11 mouse cellular contexts compared by ENCODE assay signal in the genomic region with DNA sequence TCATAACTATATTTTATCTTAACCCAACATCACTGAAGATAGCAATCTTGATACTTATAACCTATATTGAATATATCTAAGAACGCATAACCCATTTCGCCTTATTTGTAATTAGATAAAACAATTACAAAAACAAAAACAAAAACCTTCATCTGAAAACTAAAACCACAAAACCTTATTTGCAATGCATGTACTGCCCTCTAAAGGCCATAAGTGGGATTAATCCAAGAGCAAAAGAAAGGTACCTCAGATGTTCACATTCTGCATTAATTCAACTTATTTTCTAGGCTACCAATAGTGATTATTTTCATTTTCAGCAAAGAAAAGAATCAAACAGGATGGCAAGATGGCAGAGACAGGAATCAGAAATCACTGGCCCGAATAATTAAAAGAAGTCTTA.
DNase-seq lines count a peak whose midpoint lies in the region; ATAC-seq and TF ChIP-seq lines count a peak whose summit lies in the region.
"Had no signal": no experiment of that assay in that cellular context is flagged by ENCODE, and none has a peak within 500 bp of the region (broad histone marks: within the 10 kb centered on the region; RNA-seq: fewer than 3 reads in every experiment).

No protein-coding gene starts in this region.

- TF ChIP-seq EP300 in liver, postnatal 0 days (IDR thresholded peaks at IDR 0.05; ENCODE audit: low read depth), result no peak

- H3K27me3 ChIP-seq in forebrain, embryonic 14.5 days (replicated peaks; ENCODE audit: control insufficient read depth, insufficient read depth, low read length), result no peaks in the 10 kb centered on the region
- no peaks in the 10 kb centered on the region for H3K27me3 ChIP-seq in forebrain, embryonic 16.5 days (replicated peaks; ENCODE audit: control insufficient read depth, insufficient read depth, low read length)
- H3K27me3 ChIP-seq in liver, postnatal 0 days (ENCODE audit: insufficient read depth, low read length), result no peaks in the 10 kb centered on the region
- no peaks in the 10 kb centered on the region for H3K27me3 ChIP-seq in liver, embryonic 12.5 days (replicated peaks)
- H3K27me3 ChIP-seq: forebrain, embryonic 13.5 days; liver, embryonic 15.5 days had no signal

- H3K27ac ChIP-seq in forebrain, embryonic 14.5 days (ENCODE audit: low read depth, low read length), result no peak overlapping the region
- no peak overlapping the region for H3K27ac ChIP-seq in forebrain, embryonic 16.5 days (ENCODE audit: low read length)
- no peak overlapping the region for H3K27ac ChIP-seq in liver, postnatal 0 days (ENCODE audit: low read depth)
- H3K27ac ChIP-seq in liver, embryonic 12.5 days, result no peak overlapping the region
- H3K27ac ChIP-seq: forebrain, embryonic 13.5 days; liver, embryonic 15.5 days had no signal

- no peak overlapping the region for H3K4me2 ChIP-seq in forebrain, embryonic 14.5 days (ENCODE audit: low read length)
- no peak overlapping the region for H3K4me2 ChIP-seq in forebrain, embryonic 16.5 days (ENCODE audit: low read length)
- no peak overlapping the region for H3K4me2 ChIP-seq in liver, postnatal 0 days (ENCODE audit: low read depth, low read length)
- H3K4me2 ChIP-seq in liver, embryonic 12.5 days, result no peak overlapping the region
- H3K4me2 ChIP-seq: forebrain, embryonic 13.5 days; liver, embryonic 15.5 days had no signal

- no peak overlapping the region for H3K4me3 ChIP-seq in forebrain, embryonic 14.5 days (ENCODE audit: low read depth, low read length)
- H3K4me3 ChIP-seq in forebrain, embryonic 16.5 days (replicated peaks; ENCODE audit: low read length), result no peak overlapping the region
- no peak overlapping the region for H3K4me3 ChIP-seq in liver, postnatal 0 days (ENCODE audit: low read depth, low read length)
- H3K4me3 ChIP-seq in liver, embryonic 12.5 days, result no peak overlapping the region
- H3K4me3 ChIP-seq: forebrain, embryonic 13.5 days; liver, embryonic 15.5 days had no signal

- intact Hi-C loops in heart, postnatal 36 days (cut with DNase I), result no loop called here

- ATAC-seq in forebrain, embryonic 14.5 days, result no peak
- no peak for ATAC-seq in forebrain, embryonic 16.5 days
- no peak for ATAC-seq in liver, postnatal 0 days
- no peak for ATAC-seq in liver, embryonic 12.5 days
- ATAC-seq: forebrain, embryonic 13.5 days had no signal

- peak; percentile 61 for DNase-seq in forebrain, embryonic 14.5 days (ENCODE audit: low spot score)
- no peak for DNase-seq in liver, postnatal 0 days
- peak; percentile 18 for DNase-seq in R1 (ENCODE audit: low read depth, low spot score)
- peak; percentile 26 for DNase-seq in naive thymus-derived CD4-positive, alpha-beta T cell, adult 2 months (ENCODE audit: low read depth)
- no peak for DNase-seq in testis, postnatal 10 days (ENCODE audit: low spot score)
- DNase-seq in heart, postnatal 36 days, result no peak
- DNase-seq: cerebellum, adult 11 months had no signal

- WGBS in forebrain, embryonic 14.5 days, result 69% methylated on average over 3 of the region's 3 CpGs
- WGBS in forebrain, embryonic 16.5 days, result 68% methylated on average over 3 of the region's 3 CpGs
- WGBS in liver, postnatal 0 days (ENCODE audit: insufficient replicate concordance), result 45% methylated on average over 3 of the region's 3 CpGs
- WGBS in liver, embryonic 12.5 days (ENCODE audit: insufficient replicate concordance), result 30% methylated on average over 3 of the region's 3 CpGs

- no peaks in the 10 kb centered on the region; the same call in 1 of the 2 replicates for H3K4me1 ChIP-seq in forebrain, embryonic 14.5 days (ENCODE audit: control insufficient read depth, insufficient read depth, low read length)
- H3K4me1 ChIP-seq in forebrain, embryonic 16.5 days (replicated peaks; ENCODE audit: control insufficient read depth, insufficient read depth, low read length), result peaks cover 10% of the 10 kb centered on the region
- no peaks in the 10 kb centered on the region for H3K4me1 ChIP-seq in liver, postnatal 0 days (ENCODE audit: insufficient read depth)
- H3K4me1 ChIP-seq in liver, embryonic 12.5 days, result peaks cover 21% of the 10 kb centered on the region

- no peaks in the 10 kb centered on the region for H3K36me3 ChIP-seq in forebrain, embryonic 14.5 days (ENCODE audit: control insufficient read depth, insufficient read depth, low read length)
- no peaks in the 10 kb centered on the region for H3K36me3 ChIP-seq in forebrain, embryonic 16.5 days (ENCODE audit: control insufficient read depth, insufficient read depth)
- H3K36me3 ChIP-seq in liver, postnatal 0 days (replicated peaks; ENCODE audit: insufficient read depth, low read length), result no peaks in the 10 kb centered on the region
- H3K36me3 ChIP-seq in liver, embryonic 12.5 days, result no peaks in the 10 kb centered on the region
- H3K36me3 ChIP-seq: liver, embryonic 15.5 days had no signal

- H3K9ac ChIP-seq in forebrain, embryonic 14.5 days (ENCODE audit: low read length), result no peak overlapping the region
- no peak overlapping the region for H3K9ac ChIP-seq in forebrain, embryonic 16.5 days (replicated peaks; ENCODE audit: low read depth, low read length)
- no peak overlapping the region for H3K9ac ChIP-seq in liver, postnatal 0 days (replicated peaks)
- no peak overlapping the region for H3K9ac ChIP-seq in liver, embryonic 12.5 days
- H3K9ac ChIP-seq: forebrain, embryonic 13.5 days; liver, embryonic 15.5 days had no signal

- no peaks in the 10 kb centered on the region for H3K9me3 ChIP-seq in forebrain, embryonic 14.5 days (replicated peaks; ENCODE audit: control insufficient read depth, low read length)
- no peaks in the 10 kb centered on the region for H3K9me3 ChIP-seq in forebrain, embryonic 16.5 days (ENCODE audit: control insufficient read depth, low read length)
- H3K9me3 ChIP-seq in liver, postnatal 0 days (ENCODE audit: low read length), result no peaks in the 10 kb centered on the region
- H3K9me3 ChIP-seq in liver, embryonic 12.5 days (replicated peaks), result no peaks in the 10 kb centered on the region
- H3K9me3 ChIP-seq: forebrain, embryonic 13.5 days; liver, embryonic 15.5 days had no signal

- TF ChIP-seq CTCF in liver, postnatal 0 days (IDR thresholded peaks at IDR 0.05; ENCODE audit: low read depth), result peak; percentile 69

Comparison
In these comparisons a context has a peak if more than half of its experiments do, and no peak if none do; other contexts are left out.
1. DNase-seq: peak in forebrain, embryonic 14.5 days (single experiment), R1 (single experiment) and naive thymus-derived CD4-positive, alpha-beta T cell, adult 2 months (single experiment); none in liver, postnatal 0 days (single experiment), testis, postnatal 10 days (single experiment) and heart, postnatal 36 days (0 of 2).